Mouse (Mus musculus) T-helper 1 cell (primary cell): ENCODE data around the gene Hs6st3.

ENCODE experiments used
- in situ Hi-C: fragments of 300-600 bp; cut with MboI, MseI; formaldehyde crosslinking; loops from one replicate; pipeline ENCODE4 v1.15.1; 2025; ENCODE audit warnings: high pct_unique_total_duplicates

Gene Hs6st3

GRCm38 (mm10) chr14:119642874-119643273 lies 504.7 kb downstream of the Hs6st3 start:
- in situ Hi-C loops, result no loop called here

DNA sequence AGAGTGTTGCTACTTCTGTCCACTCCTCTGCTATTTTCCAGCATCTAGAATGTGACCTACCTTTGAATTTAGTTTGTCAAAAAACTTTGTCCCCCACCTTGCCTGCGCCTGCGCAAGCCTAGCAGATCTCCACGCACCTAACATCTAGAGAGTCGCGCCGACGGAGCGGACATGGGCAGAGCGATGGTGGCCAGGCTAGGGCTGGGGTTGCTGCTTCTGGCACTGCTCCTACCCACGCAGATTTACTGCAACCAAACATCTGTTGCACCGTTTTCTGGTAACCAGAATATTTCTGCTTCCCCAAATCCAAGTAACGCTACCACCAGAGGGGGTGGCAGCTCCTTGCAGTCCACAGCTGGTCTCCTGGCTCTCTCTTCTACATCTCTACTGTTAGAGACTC lies 505.7 kb downstream of the Hs6st3 start:
- in situ Hi-C loops, result no loop called here

DNA sequence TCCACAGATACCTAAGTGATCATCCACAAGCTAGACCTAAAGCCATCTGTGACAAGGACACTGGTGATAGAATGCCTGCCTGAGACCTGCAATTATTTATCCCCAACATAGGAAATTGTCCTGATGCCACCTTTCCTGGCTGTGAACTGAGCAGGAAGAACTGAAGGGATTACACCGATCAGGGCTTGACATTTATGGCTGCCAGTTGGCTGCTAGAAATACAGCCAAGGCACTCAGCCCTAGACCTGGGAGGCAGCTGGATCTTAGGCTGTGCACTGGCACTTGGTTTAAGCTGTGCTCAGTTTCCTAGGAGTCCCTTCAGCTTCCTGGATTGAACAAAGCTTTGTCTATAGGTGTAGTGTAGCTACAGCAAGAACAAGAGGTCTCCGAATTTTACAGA lies 518.8 kb downstream of the Hs6st3 start:
- in situ Hi-C loops, result no loop called here

- in situ Hi-C loops, result no loop called here
Measured at GRCm38 (mm10) chr14:119665741-119666141, 527.6 kb downstream of the Hs6st3 start.

GRCm38 (mm10) chr14:119667421-119667820 lies 529.3 kb downstream of the Hs6st3 start:
- in situ Hi-C loops, result no loop called here

DNA sequence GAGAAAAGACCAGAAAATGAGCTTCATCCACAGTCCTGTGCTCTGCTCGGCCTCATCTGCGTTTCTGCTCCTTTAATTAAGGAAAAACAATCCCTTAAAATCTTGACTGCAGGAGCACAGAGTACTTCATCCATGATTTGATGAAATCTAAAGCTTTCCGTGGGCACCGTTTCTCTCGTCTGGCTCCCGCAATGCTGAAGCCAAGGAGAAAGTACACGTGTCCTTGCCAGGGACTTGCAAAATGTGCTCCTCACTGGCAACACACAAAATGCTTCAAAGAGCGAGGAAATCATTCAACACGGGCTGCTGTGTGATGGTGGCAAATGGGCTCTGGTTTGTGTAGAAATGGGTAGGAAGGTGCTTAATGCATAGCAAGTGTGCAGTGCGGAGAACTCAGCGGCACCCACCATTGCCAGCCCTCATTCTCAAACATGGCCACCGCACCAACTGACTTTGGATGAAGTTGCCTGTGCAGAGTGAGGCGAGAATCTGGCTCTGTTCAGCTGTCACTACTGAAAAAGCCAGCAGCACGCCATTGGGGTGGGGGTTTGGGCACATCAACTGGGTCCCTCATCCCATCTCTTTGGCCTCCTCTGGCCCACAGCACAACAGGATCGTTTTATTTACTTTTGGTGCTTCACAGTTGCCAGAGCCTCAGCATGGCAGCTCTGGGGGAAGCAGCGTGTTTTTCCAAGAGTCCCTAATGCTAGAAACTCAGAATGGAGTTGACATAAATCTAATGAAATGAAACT lies 532.9 kb downstream of the Hs6st3 start:
- in situ Hi-C loops, result no loop called here

DNA sequence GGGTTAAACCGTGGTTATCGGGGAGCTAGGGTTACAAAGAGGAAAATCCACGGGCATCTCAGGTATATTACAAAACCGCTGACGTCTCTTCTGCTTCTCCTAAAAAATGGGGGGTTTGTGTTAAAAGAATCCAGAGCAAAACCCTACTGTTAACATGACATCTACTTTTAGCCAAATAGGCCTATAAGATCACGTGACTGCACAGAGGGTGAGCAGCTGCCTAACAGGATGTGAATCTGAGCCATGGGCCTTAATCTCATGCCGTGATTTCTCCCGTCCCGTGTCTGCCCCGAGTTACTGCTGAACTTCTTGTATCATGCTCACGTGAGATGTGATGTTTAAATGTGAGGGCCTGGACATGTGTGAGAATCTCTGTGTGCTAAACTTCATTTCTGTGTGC lies 540.4 kb downstream of the Hs6st3 start:
- in situ Hi-C loops, result no loop called here

DNA sequence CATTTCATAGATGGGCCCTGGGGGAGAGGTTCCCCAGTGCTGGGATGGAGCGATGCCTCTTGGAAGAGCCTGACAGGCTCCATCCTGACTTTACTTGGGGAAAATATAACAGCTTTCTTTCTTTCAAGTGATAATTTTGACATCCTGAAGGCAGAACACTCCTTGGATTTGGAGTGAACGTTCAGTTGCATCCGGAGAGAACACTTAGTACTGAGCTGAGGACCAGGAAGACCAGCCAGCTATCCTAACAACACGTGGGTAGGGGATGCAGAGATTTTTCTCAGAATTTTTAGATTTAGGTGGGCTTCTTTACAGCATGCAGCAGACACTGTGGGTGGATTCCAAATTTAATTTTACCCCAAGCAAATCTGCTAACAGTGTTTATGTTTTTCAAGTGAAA lies 541.9 kb downstream of the Hs6st3 start:
- in situ Hi-C loops, result no loop called here

- in situ Hi-C loops, result no loop called here
Measured at GRCm38 (mm10) chr14:119687885-119688284, 549.7 kb downstream of the Hs6st3 start.

DNA sequence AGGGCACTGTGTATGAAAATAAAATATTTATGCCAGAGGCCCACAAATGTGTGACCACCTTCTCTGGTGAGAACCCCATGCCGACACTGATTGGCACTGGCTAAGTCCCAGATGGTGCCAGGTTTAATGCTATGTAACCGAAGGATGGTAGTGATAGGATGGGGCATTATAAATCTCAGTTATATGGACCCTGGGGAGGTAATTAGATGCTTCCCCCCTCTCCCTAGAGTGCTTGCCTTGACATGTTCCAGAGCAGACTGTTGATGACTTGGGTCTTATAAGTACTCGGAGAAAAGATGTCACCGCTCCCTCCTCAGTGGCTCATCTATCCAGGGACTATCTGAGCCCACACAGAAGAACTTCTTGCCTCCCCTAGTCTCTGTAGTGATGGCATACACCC lies 561.8 kb downstream of the Hs6st3 start:
- in situ Hi-C loops, result no loop called here

DNA sequence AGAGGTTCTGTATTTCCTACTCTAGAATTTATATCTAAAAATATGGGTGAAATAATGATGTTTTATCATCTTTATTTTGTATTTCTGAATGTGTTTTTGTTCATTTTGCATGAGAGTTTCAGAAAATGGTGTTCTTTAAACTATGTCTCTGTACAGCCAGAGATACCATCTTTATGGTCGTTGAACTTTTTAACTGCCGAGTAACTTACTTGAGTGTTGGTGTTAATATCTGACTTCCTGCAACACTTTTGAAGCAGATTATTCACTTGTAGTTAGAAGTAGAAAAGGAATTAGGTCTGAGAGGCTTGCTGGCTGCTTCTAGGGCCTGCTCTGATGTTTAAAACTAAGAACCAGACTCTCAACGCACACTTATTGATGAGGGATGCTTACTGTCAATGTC lies 576.6 kb downstream of the Hs6st3 start:
- in situ Hi-C loops, result no loop called here

DNA sequence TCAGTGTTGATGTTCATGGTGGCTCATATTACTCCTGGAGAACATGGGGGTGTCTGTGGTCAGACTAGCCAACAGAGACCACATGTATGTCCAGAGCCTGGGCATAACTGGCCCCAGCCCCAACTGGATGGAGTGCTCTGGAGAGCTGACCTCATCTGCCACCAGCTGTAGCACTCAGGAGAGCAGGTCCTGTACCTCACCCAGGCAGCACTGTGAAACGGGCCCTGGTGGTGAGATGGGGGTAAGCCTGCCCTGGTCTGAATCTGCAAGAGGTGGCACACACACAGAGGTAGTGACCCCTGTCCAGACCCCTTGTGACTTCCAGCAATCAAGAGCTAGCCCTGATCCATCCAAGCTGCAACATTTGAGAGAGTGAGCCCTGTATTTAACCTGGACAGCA lies 579.2 kb downstream of the Hs6st3 start:
- in situ Hi-C loops, result no loop called here

GRCm38 (mm10) chr14:119725102-119725501 lies 587.0 kb downstream of the Hs6st3 start:
- in situ Hi-C loops, result no loop called here

GRCm38 (mm10) chr14:119731436-119732080 lies 593.4 kb downstream of the Hs6st3 start:
- in situ Hi-C loops, result no loop called here

DNA sequence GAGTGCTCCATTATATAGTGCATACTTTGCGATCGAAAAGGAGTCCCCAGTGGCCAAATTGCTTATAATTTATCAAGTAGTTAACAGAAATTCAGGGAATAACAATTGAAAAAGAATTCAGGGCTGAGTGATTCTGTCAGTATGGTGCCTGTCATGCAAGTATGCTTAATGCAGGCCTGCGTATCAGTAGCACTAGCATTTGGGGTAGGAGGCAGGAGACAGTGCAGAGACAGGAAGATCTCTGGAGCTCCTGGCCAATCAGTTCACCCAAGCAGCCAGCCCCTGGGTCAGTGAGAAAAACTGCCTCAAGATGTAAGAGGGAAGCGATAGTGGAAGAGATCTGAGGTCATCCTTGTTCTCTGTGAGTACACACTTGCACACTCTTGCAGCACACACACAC lies 594.1 kb downstream of the Hs6st3 start:
- in situ Hi-C loops, result no loop called here

DNA sequence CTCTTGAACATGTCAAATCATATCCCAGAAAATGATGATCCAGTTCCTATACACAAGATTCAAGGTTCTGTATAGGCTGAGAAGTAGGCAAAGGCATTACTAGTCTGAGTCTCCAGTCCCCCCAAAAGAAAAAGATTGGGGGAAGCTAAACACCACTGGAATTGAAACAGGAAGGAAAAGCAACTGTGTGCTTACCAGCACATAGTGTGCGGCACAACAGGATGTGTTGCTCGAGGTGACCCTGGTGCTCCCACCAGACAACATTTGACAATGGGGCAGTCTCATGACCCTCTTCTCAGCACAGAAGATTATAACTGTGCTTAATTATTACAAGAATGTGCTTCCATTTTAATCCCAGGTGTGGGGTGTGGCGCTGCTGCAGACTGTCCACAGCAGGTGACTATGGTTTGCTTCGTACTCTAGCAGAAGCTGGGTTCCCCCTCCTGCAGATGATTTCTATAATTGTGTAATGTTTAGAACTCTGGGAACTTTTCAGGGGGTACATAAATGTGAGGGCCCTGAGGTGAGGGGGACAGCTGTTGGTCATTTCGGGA lies 599.3 kb downstream of the Hs6st3 start:
- in situ Hi-C loops, result no loop called here

GRCm38 (mm10) chr14:119741791-119742190 lies 603.6 kb downstream of the Hs6st3 start:
- in situ Hi-C loops, result no loop called here

- in situ Hi-C loops, result no loop called here
Measured at GRCm38 (mm10) chr14:119761376-119761775, 623.2 kb downstream of the Hs6st3 start.

DNA sequence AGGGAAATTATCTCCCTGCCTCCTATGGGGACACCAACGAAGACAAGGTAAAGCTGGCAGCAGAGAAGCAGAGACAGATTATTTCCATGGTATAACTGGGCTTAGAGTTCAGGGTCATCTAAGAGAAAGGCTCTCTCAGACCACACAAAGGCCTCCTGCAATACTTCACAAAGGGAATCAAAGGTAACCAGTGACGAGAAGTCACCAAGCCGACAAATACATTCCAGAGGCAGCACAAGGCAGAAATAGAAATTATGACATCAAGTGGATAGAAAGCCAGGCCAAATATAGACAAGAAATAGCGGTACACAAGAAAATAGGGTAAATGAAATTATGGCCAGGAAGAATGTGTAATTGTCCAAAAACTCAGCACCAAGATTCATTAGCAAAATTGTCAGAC lies 633.9 kb downstream of the Hs6st3 start:
- in situ Hi-C loops, result no loop called here

GRCm38 (mm10) chr14:119776261-119776660 lies 638.1 kb downstream of the Hs6st3 start:
- in situ Hi-C loops, result no loop called here

DNA sequence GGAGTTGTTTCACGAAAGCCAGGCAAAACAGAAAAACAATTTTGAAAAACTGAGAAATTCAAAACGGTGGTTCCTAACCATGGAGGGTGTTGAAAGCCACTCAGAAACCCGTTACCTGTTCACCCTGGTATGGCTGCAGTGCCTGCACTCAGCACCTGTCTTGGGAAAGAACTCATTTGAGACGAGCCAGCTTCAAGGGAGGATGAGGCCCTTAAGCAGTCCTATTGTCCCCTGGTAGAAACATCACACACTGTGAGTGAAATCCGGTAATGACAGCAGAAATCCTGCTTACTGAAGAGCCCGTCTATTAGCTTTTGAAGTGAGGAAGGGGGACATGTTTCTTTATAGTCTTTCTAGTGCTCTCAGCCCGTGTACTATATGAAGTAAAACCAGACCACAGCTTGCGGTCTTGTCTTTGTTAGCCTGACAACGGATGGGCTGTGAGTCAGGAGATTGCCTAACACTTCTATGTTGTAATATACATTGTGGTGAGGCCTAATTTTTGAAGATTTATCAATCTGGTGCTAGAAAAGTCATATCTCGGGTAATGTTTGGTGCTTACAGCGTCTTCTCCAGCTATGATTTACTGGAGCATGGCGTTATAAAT lies 641.9 kb downstream of the Hs6st3 start:
- in situ Hi-C loops, result no loop called here

- in situ Hi-C loops, result no loop called here
Measured at GRCm38 (mm10) chr14:119781111-119781510, 643.0 kb downstream of the Hs6st3 start.

DNA sequence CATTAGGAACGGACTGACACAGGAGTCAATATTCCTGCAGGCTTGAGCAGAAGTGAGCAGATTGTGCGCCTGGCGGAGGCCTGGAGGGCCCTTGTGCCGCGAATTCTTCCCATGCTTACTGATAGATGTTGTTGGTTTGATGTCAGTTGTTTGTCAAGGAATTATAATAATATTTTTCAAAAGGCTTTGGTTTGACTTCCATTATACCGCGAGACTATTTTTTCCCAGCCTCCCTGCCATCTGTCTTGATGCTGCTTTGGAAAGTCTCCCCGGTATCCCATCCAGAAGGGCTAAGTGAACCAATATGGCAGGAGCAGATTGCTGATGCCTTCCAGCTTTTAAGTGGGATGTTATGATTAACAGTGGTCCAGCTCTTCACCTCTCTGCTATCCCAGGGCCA lies 651.3 kb downstream of the Hs6st3 start:
- in situ Hi-C loops, result no loop called here
